Mouse (Mus musculus) heart, adult 18-20 months (tissue): ENCODE data around the gene P4ha2. TPM values are rescaled to one million over a fixed set of nuclear protein-coding genes. Genes with fewer than 3 reads are reported as not detected.

ENCODE experiments used
- DNase-seq, 2 experiments: peaks; one replicate each; pipeline ENCODE4 v3.0.0; 2021 to 2022; ENCODE audit warnings: mixed read lengths in 1 of 2
- long read RNA-seq, 2 experiments: library from polyadenylated mRNA; stranded (forward); transcript quantifications; one replicate each; pipeline ENCODE4 v2.0.0; 2021
- total RNA-seq, 2 experiments: library from RNA; stranded (reverse); gene quantifications; 2 replicates each; pipeline ENCODE4 v1.2.3; 2021

Gene P4ha2
- total RNA-seq: 10 to 100 TPM; 55.4 to 77.7 TPM
- long read RNA-seq, experiment 1, transcript P4ha2-202 (16 exons, 2,263 nt): minor isoform, 30 of 120 reads
- long read RNA-seq, experiment 1, transcript P4ha2-201 (16 exons, 2,230 nt): major isoform, 59 of 120 reads
- long read RNA-seq, experiment 1, partial matches to known transcripts: 21 of 120 reads
- long read RNA-seq, experiment 1, other reads (novel, unspliced or antisense): 9 of 120 reads
- long read RNA-seq, experiment 2, transcript P4ha2-202 (16 exons, 2,263 nt): major isoform, 11 of 46 reads
- long read RNA-seq, experiment 2, transcript P4ha2-201 (16 exons, 2,230 nt): minor isoform, 10 of 46 reads
- long read RNA-seq, experiment 2, partial matches to known transcripts: 19 of 46 reads
- long read RNA-seq, experiment 2, other reads (novel, unspliced or antisense): 6 of 46 reads

- peak in 1 of 2 experiments; percentile 41 for DNase-seq
Observed at GRCm38 (mm10) chr11:54100045-54100691, at the start of gene P4ha2. TSS of gene P4ha2 (plus strand) at chr11:54100095.

GRCm38 (mm10) chr11:54050205-54050604 is 49.7 kb upstream of the P4ha2 start:
- no peak for DNase-seq

GRCm38 (mm10) chr11:54051161-54051560 is 48.7 kb upstream of the P4ha2 start:
- DNase-seq: no peak

GRCm38 (mm10) chr11:54052128-54052527 is 47.8 kb upstream of the P4ha2 start:
- no peak for DNase-seq

GRCm38 (mm10) chr11:54053090-54053489 is 46.8 kb upstream of the P4ha2 start:
- no peak for DNase-seq

- peak; percentile 64 to 78 for DNase-seq
Observed at GRCm38 (mm10) chr11:54054257-54054656, 45.6 kb upstream of the P4ha2 start.

GRCm38 (mm10) chr11:54056132-54056531 is 43.8 kb upstream of the P4ha2 start:
- no peak for DNase-seq

- DNase-seq: no peak
Observed at GRCm38 (mm10) chr11:54057428-54057827, 42.5 kb upstream of the P4ha2 start.

- DNase-seq: no peak
Observed at GRCm38 (mm10) chr11:54058056-54058617, 41.8 kb upstream of the P4ha2 start.

GRCm38 (mm10) chr11:54058643-54059042 is 41.3 kb upstream of the P4ha2 start:
- peak; percentile 35 to 60 for DNase-seq

- DNase-seq: peak in 1 of 2 experiments; percentile 20
Observed at GRCm38 (mm10) chr11:54059526-54059925, 40.4 kb upstream of the P4ha2 start.

- DNase-seq: peak; percentile 64 to 81
Observed at GRCm38 (mm10) chr11:54060316-54060715, 39.6 kb upstream of the P4ha2 start.

GRCm38 (mm10) chr11:54062086-54062752 is 37.7 kb upstream of the P4ha2 start:
- peak; percentile 78 for DNase-seq

GRCm38 (mm10) chr11:54062753-54063471 is 37.0 kb upstream of the P4ha2 start:
- no peak for DNase-seq

- no peak for DNase-seq
Observed at GRCm38 (mm10) chr11:54063472-54063775, 36.5 kb upstream of the P4ha2 start.

GRCm38 (mm10) chr11:54064412-54064978 is 35.4 kb upstream of the P4ha2 start:
- DNase-seq: peak in 1 of 2 experiments; percentile 77

GRCm38 (mm10) chr11:54065106-54065914 is 34.6 kb upstream of the P4ha2 start:
- DNase-seq: peak in 1 of 2 experiments; percentile 42

- peak in 1 of 2 experiments; percentile 63 for DNase-seq
Observed at GRCm38 (mm10) chr11:54065915-54066178, 34.0 kb upstream of the P4ha2 start.

- DNase-seq: no peak
Observed at GRCm38 (mm10) chr11:54066400-54066799, 33.5 kb upstream of the P4ha2 start.

- DNase-seq: peak; percentile 48 to 54
Observed at GRCm38 (mm10) chr11:54067318-54067995, 32.4 kb upstream of the P4ha2 start.
